Comparison of ENCODE assay signal across 1 mouse cellular context in genomic region chr14:56899656-56900055, GRCm38 (mm10).
TF ChIP-seq lines count a peak whose summit lies in the region.

No protein-coding gene starts in this region.

TF ChIP-seq in CH12.LX, 34 proteins besides CTCF, POLR2A, EP300 and RAD21 (continued from another document):
- TF ChIP-seq MEF2A (IDR thresholded peaks at IDR 0.05; ENCODE audit: borderline replicate concordance, low read depth, low read length), result no peak
- TF ChIP-seq PAX5 (IDR thresholded peaks at IDR 0.05; ENCODE audit: low read length), result no peak
TF ChIP-seq in CH12.LX: peak in this region for 0.
